Mouse (Mus musculus) small intestine, adult 2 months (tissue): ENCODE measurements at regions not wholly inside any gene's neighbourhood (a gene's known extent, or its start where the extent isn't known, plus 50 kb on each side); places are given as distances from the start of the nearest gene placed in this dataset.

ENCODE experiments used
- CTCF ChIP-seq: fragments of 200-500 bp; IDR thresholded peaks from 2 replicates; pipeline ENCODE4 v1.5.1; 2012; ENCODE audit warnings: low read depth, mild to moderate bottlenecking, control low read depth, inconsistent platforms, low read length, moderate library complexity, mixed read lengths; ENCODE audit not compliant: insufficient replicate concordance, insufficient read length; ENCODE audit errors: extremely low read depth
- POLR2A ChIP-seq: fragments of 200-500 bp; IDR thresholded peaks from 2 replicates; pipeline ENCODE4 v1.6.1; 2012; ENCODE audit warnings: low read depth, mild to moderate bottlenecking, control low read depth, inconsistent platforms, low read length, moderate library complexity

GRCm38 (mm10) chr10:19150766-19151165 is 135.3 kb upstream of the Tnfaip3 start:
- no peak for TF ChIP-seq CTCF
- no peak for TF ChIP-seq POLR2A
